Mouse (Mus musculus) heart, postnatal 0 days (tissue): ENCODE measurements around the gene Gm39566. TPM values are rescaled to one million over a fixed set of nuclear protein-coding genes. Genes with fewer than 3 reads are reported as not detected.

Experiments
- ATAC-seq: fragments of 200-750 bp; cut with Nextera tagmentation; 2 replicates; pipeline ENCODE4 v1.8.0; 2017; ENCODE audit warnings: low read depth, moderate number of reproducible peaks, moderate library complexity; ENCODE audit not compliant: insufficient read depth
- DNase-seq: peaks from one replicate; pipeline ENCODE4 v3.0.0-alpha.2; 2016; ENCODE audit warnings: low spot score
- H3K27ac ChIP-seq: fragments of 300-500 bp; sonication (generic); 2 replicates; pipeline ENCODE4 v1.5.1; 2014; ENCODE audit warnings: low read depth, mild to moderate bottlenecking
- H3K27me3 ChIP-seq: fragments of 300-500 bp; sonication (generic); 2 replicates; pipeline ENCODE4 v1.6.1; 2014; ENCODE audit warnings: low read length, mixed read lengths; ENCODE audit not compliant: control insufficient read depth, insufficient read depth
- H3K36me3 ChIP-seq: fragments of 300-500 bp; sonication (generic); replicated peaks from 2 replicates; pipeline ENCODE4 v1.6.1; 2014; ENCODE audit warnings: low read length, mixed read lengths; ENCODE audit not compliant: control insufficient read depth, insufficient read depth
- H3K4me1 ChIP-seq: fragments of 300-500 bp; sonication (generic); 2 replicates; pipeline ENCODE4 v1.6.1; 2014; ENCODE audit warnings: antibody characterized with exemption; ENCODE audit not compliant: control insufficient read depth, insufficient read depth
- H3K4me2 ChIP-seq: fragments of 300-500 bp; sonication (generic); 2 replicates; pipeline ENCODE4 v1.6.1; 2014; ENCODE audit warnings: low read depth, mild to moderate bottlenecking, low read length, moderate library complexity
- H3K4me3 ChIP-seq: fragments of 300-500 bp; sonication (generic); 2 replicates; pipeline ENCODE4 v1.5.1; 2014; ENCODE audit warnings: low read depth, low read length
- H3K9ac ChIP-seq: fragments of 300-500 bp; sonication (generic); replicated peaks from 2 replicates; pipeline ENCODE4 v1.6.1; 2014; ENCODE audit warnings: low read depth, low read length, mixed read lengths
- H3K9me3 ChIP-seq: fragments of 300-500 bp; sonication (generic); replicated peaks from 2 replicates; pipeline ENCODE4 v1.6.1; 2016; ENCODE audit warnings: low read length; ENCODE audit not compliant: control insufficient read depth
- CTCF ChIP-seq: IDR thresholded peaks from 2 replicates; pipeline ENCODE4 v1.5.1; 2016; ENCODE audit warnings: antibody characterized with exemption, control low read depth, low read depth
- EP300 ChIP-seq: IDR thresholded peaks from 2 replicates; pipeline ENCODE4 v1.6.1; 2016; ENCODE audit warnings: antibody characterized with exemption, low read depth
- WGBS: fragments of 180-500 bp; shearing (Covaris S2); extraction: QIAGEN DNeasy Blood & Tissue Kit; methylation state at CpG from one replicate; pipeline ENCODE4 v1.1.7; 2014; 5-methylcytosine and 5-hydroxymethylcytosine counted together
- polyA plus RNA-seq: library from polyadenylated mRNA; unstranded; fragments of >200 nt; fragmentation: Nextera tagmentation; extraction: Ambion mirVana; gene quantifications from 2 replicates; pipeline ENCODE4 v1.2.1, GENCODE M21; 2015
- total RNA-seq: library from RNA; depleted of rRNA; stranded (reverse); fragments of >200 nt; gene quantifications from 2 replicates; pipeline ENCODE4 v1.2.3, GENCODE M21; 2014; ENCODE audit warnings: low replicate concordance

Gm39566 gene
- total and polyA plus RNA-seq, 2 experiments from 2014 or later, result not detected

- Histone ChIP-seq H3K4me3 (no peak overlapping the region), H3K27me3 (peaks cover 16% of the 10 kb centered on the region), H3K9me3 (no peaks in the 10 kb centered on the region), H3K4me1 (no peaks in the 10 kb centered on the region), H3K9ac (no peak overlapping the region), H3K27ac (no peak overlapping the region), H3K4me2 (no peak overlapping the region), H3K36me3 (peaks cover 26% of the 10 kb centered on the region)
- no peak for ATAC-seq
- 67% methylated on average over 10 of the region's 10 CpGs for WGBS
- DNase-seq, result no peak
- no peak for TF ChIP-seq CTCF
- TF ChIP-seq EP300, result no peak
These were observed 39.6 kb upstream of the Gm39566 start for GRCm38 (mm10) chr11:69854680-69855079.

- Histone ChIP-seq H3K4me2 (no peak overlapping the region), H3K4me1 (0 out of 2 replicates have a peak, but pooled peaks cover 2% of the 10 kb centered on the region), H3K4me3 (no peak overlapping the region), H3K27ac (no peak overlapping the region), H3K9me3 (no peaks in the 10 kb centered on the region), H3K27me3 (peaks cover 12% of the 10 kb centered on the region; the same call in 1 of the 2 replicates), H3K36me3 (peaks cover 32% of the 10 kb centered on the region), H3K9ac (no peak overlapping the region)
- TF ChIP-seq EP300, result no peak
- no peak for TF ChIP-seq CTCF
- 40% methylated on average over 7 of the region's 7 CpGs for WGBS
- DNase-seq (no peak), ATAC-seq (no peak)
These were observed 38.9 kb upstream of the Gm39566 start for GRCm38 (mm10) chr11:69853994-69854393.

DNA sequence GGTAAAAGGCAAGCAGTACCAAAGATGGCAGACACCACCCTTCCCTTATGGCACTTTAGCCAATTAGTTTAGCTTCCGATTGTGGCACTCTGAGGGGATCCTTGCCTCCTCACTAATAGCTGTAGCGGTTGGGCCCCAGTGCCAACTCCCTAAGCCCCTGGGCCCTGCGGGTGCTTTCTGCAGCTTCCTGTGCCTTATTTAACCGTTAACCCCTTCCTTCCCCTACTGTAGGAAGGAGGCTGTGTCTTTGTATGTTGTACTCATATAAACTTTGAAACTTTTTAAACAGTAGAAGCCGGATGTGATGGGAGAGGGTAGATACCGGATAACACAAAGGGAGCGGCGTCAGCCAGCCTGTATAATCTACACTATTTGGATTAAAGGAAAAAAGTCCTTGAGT, 35.7 kb upstream of the Gm39566 start:
- Histone ChIP-seq H3K4me3 (no peak overlapping the region), H3K27ac (no peak overlapping the region), H3K4me1 (peaks cover 14% of the 10 kb centered on the region; the same call in 1 of the 2 replicates), H3K27me3 (no peaks in the 10 kb centered on the region), H3K4me2 (no peak overlapping the region), H3K36me3 (peaks cover 41% of the 10 kb centered on the region), H3K9ac (no peak overlapping the region), H3K9me3 (no peaks in the 10 kb centered on the region)
- 71% methylated on average over 8 of the region's 8 CpGs for WGBS
- TF ChIP-seq EP300 (no peak), CTCF (no peak)
- no peak for ATAC-seq
- DNase-seq, result no peak

- ATAC-seq (no peak), DNase-seq (no peak)
- WGBS, result 89% methylated on average over 15 of the region's 15 CpGs
- H3K27me3 ChIP-seq, result no peaks in the 10 kb centered on the region
- no peak overlapping the region for H3K27ac ChIP-seq
- peaks cover 20% of the 10 kb centered on the region; the same call in 1 of the 2 replicates for H3K4me1 ChIP-seq
- no peak overlapping the region for H3K9ac ChIP-seq
- peaks cover 41% of the 10 kb centered on the region for H3K36me3 ChIP-seq
- H3K9me3 ChIP-seq, result no peaks in the 10 kb centered on the region
- H3K4me3 ChIP-seq, result no peak overlapping the region
- H3K4me2 ChIP-seq, result no peak overlapping the region
- TF ChIP-seq CTCF (no peak), EP300 (no peak)
These were observed 34.8 kb upstream of the Gm39566 start for GRCm38 (mm10) chr11:69849884-69850283.

DNA sequence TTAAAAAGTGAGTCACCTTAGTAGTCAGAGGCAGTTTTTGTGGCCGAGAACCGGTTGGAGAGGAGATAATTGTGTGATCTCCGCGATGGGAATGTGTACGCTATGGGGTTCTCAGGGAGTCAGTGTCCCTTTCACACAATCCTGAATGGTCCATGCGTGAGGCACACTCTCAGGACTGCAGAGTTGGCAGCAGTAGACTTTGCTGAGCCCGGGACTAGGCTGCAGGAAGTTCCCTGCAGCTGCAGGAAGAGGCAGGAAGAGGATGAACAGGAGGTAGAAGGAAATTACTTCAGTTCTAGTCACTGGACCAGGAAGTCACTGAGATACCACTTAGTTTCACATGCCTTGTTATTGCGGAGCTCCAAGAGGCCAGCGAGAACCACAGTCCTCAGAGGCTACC, 34.0 kb upstream of the Gm39566 start:
- Histone ChIP-seq H3K4me3 (no peak overlapping the region), H3K9me3 (no peaks in the 10 kb centered on the region), H3K4me2 (no peak overlapping the region), H3K27ac (peak overlapping the region; percentile 56), H3K36me3 (peaks cover 41% of the 10 kb centered on the region), H3K27me3 (no peaks in the 10 kb centered on the region), H3K4me1 (peaks cover 20% of the 10 kb centered on the region; the same call in 1 of the 2 replicates), H3K9ac (no peak overlapping the region)
- 80% methylated on average over 9 of the region's 9 CpGs for WGBS
- DNase-seq (no peak), ATAC-seq (no peak)
- TF ChIP-seq EP300 (no peak), CTCF (no peak)

DNA sequence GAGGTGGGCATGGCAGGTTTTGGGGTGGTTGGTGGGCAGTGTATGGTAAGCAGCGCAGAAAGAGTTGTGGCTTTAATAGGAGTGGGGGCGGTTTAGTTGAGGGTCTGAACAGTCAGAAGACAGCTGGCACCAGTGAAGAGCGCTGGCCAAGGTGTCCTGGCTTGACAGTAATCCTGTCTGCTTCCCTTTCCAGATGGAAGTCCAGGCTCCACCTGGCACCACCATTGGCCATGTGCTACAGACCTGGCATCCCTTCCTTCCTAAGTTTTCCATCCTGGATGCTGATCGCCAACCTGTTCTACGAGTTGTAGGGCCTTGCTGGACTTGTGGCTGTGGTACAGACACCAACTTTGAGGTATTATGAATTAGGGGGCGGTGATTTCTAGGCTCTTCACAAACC, 32.9 kb upstream of the Gm39566 start:
- Histone ChIP-seq H3K27ac (no peak overlapping the region), H3K9ac (no peak overlapping the region), H3K4me3 (no peak overlapping the region), H3K27me3 (no peaks in the 10 kb centered on the region), H3K9me3 (no peaks in the 10 kb centered on the region), H3K4me2 (no peak overlapping the region), H3K36me3 (peaks cover 41% of the 10 kb centered on the region), H3K4me1 (peaks cover 20% of the 10 kb centered on the region; the same call in 1 of the 2 replicates)
- TF ChIP-seq EP300 (no peak), CTCF (no peak)
- ATAC-seq, result no peak
- WGBS, result 95% methylated on average over 6 of the region's 6 CpGs
- no peak for DNase-seq
